Mouse (Mus musculus) heart, postnatal 25 days (tissue): ENCODE data around the gene Rgs11. TPM values are rescaled to one million over a fixed set of nuclear protein-coding genes. Genes with fewer than 3 reads are reported as not detected.

Experiments
- total RNA-seq, 2 experiments: library from RNA; stranded (reverse); gene quantifications; 2 replicates each; pipeline ENCODE4 v1.2.3; 2021

The Rgs11 gene
- total RNA-seq, 2 experiments from 2014 or later: 0.29 to 0.73 TPM

Other genes starting within 250 kb of the Rgs11 start
- 1 to 10 TPM; 7.1 to 7.8 TPM for gene Capn15, start 217.2 kb upstream of the Rgs11 start, total RNA-seq
- gene Rab11fip3, start 133.4 kb upstream of the Rgs11 start, total RNA-seq: 10 to 100 TPM; 28.0 to 30.2 TPM
- 10 to 100 TPM; 11.0 to 11.7 TPM for gene Decr2, start 112.6 kb upstream of the Rgs11 start, total RNA-seq
- gene Nme4, start 107.3 kb upstream of the Rgs11 start, total RNA-seq: 1 to 10 TPM; 3.2 to 3.6 TPM
- gene Tmem8, start 89.7 kb upstream of the Rgs11 start, total RNA-seq: 1 to 10 TPM; 2.5 to 3.1 TPM
- 100 to 1,000 TPM; 130 to 133 TPM for gene Mrpl28, start 79.5 kb upstream of the Rgs11 start, total RNA-seq
- 10 to 100 TPM; 14.0 to 16.0 TPM for gene Axin1, start 64.3 kb upstream of the Rgs11 start, total RNA-seq
- not detected for gene Pdia2, start 3.9 kb upstream of the Rgs11 start, total RNA-seq
- under 1 TPM in 1 of 2 experiments, not detected in 1; 0.42 TPM for gene Arhgdig, start 4.8 kb downstream of the Rgs11 start, total RNA-seq
- 100 to 1,000 TPM; 113 to 123 TPM for gene Fam234a, start 41.3 kb downstream of the Rgs11 start, total RNA-seq
- 10 to 100 TPM; 15.3 to 18.2 TPM for gene Luc7l, start 49.9 kb downstream of the Rgs11 start, total RNA-seq
- gene Neurl1b, start 211.9 kb downstream of the Rgs11 start, total RNA-seq: 1 to 10 TPM; 4.7 to 6.3 TPM